In the genomic region with DNA sequence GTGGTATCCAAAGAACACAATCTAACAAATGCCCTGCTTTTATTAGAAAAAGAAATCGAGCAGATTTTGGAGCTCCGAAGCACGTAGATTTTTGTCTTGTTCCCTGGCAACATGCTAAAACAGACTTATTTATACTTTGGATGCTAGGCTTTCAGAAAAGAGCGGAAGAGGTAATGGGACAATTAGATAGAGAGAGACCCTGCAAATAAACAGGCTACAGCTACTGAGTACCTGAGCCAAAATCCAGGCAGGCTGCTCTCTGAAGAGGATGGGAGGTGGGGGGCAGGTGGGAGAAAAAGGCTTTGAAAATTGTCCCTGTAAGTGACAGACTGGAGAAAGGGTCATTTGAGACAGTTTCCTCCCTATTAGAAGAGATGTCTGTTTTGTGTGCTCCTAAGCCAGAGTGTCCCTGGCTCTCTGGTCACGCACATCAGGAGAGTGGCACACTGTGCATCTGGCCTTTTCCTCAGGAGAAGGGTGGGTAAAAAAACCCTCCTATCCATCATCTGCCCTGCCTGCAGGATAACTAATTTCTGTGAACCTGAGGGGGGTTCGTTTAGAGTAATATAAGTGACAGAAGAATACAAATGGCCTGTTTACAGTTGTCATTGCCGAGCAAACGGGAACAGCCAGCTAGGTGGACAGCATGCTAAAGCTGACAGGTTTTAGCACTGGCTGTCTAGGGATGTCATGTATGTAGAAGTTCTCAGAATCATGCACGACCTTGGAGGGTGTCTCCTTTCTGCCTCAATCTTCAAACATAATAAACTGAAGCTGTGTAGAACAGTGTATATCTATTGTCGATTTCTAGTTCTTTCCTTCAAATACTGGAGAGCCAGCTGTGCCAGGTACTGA, we compare ENCODE assay signal across 25 mouse cellular contexts.
DNase-seq lines count a peak whose midpoint lies in the region; ATAC-seq and TF ChIP-seq lines count a peak whose summit lies in the region.
"Had no signal": no experiment of that assay in that cellular context is flagged by ENCODE, and none has a peak within 500 bp of the region (broad histone marks: within the 10 kb centered on the region; RNA-seq: fewer than 3 reads in every experiment).

No protein-coding gene starts in this region.

- no peaks in the 10 kb centered on the region for H3K27me3 ChIP-seq in forebrain, embryonic 14.5 days (replicated peaks; ENCODE audit: control insufficient read depth, insufficient read depth, low read length)
- H3K27me3 ChIP-seq in forebrain, embryonic 12.5 days = no peaks in the 10 kb centered on the region
- H3K27me3 ChIP-seq in midbrain, postnatal 0 days (ENCODE audit: insufficient read depth, low read length) = no peaks in the 10 kb centered on the region
- H3K27me3 ChIP-seq: heart, embryonic 12.5 days; limb, embryonic 13.5 days; liver, embryonic 13.5 days; midbrain, embryonic 12.5 days had no signal

- DNase-seq in forebrain, embryonic 14.5 days (ENCODE audit: low spot score) = no peak
- DNase-seq in layer of hippocampus, adult 2 months (ENCODE audit: low spot score in 2 of 2) = peak in 1 of 2 experiments; percentile 52
- DNase-seq in layer of hippocampus, postnatal 36 days = no peak
- DNase-seq in brain, adult 2 months (ENCODE audit: low read depth, low spot score) = peak; percentile 31
- DNase-seq in midbrain, postnatal 0 days (ENCODE audit: low spot score) = no peak
- DNase-seq in heart, adult 18-20 months = no peak
- DNase-seq: adrenal gland, postnatal 10 days; cerebellum, adult 18-20 months; cerebellum, postnatal 25 days; embryo, embryonic 11 days; gastrocnemius, adult 2 months; heart, postnatal 14 days; kidney, adult 11 months; kidney, postnatal 10 days; liver, embryonic 13.5 days; lung, embryonic 14.5 days; right cerebral cortex, adult 18-20 months had no signal

- no peak overlapping the region for H3K27ac ChIP-seq in forebrain, embryonic 14.5 days (ENCODE audit: low read depth, low read length)
- H3K27ac ChIP-seq in forebrain, embryonic 12.5 days = no peak overlapping the region
- peak overlapping the region; percentile 86 for H3K27ac ChIP-seq in layer of hippocampus, adult 2 months
- H3K27ac ChIP-seq in midbrain, postnatal 0 days (ENCODE audit: low read depth, low read length) = no peak overlapping the region
- H3K27ac ChIP-seq: gastrocnemius, adult 2 months; limb, embryonic 13.5 days; liver, embryonic 13.5 days; macrophage; midbrain, embryonic 12.5 days; stomach, postnatal 0 days had no signal

- no peak overlapping the region for H3K4me3 ChIP-seq in forebrain, embryonic 14.5 days (ENCODE audit: low read depth, low read length)
- H3K4me3 ChIP-seq in forebrain, embryonic 12.5 days (replicated peaks) = no peak overlapping the region
- H3K4me3 ChIP-seq in layer of hippocampus, adult 2 months = no peak overlapping the region
- no peak overlapping the region for H3K4me3 ChIP-seq in midbrain, postnatal 0 days (ENCODE audit: low read depth, low read length)
- H3K4me3 ChIP-seq: gastrocnemius, adult 2 months; heart, embryonic 12.5 days; limb, embryonic 13.5 days; liver, embryonic 13.5 days; midbrain, embryonic 12.5 days had no signal

- H3K9me3 ChIP-seq in forebrain, embryonic 14.5 days (replicated peaks; ENCODE audit: control insufficient read depth, low read length) = no peaks in the 10 kb centered on the region
- no peaks in the 10 kb centered on the region for H3K9me3 ChIP-seq in forebrain, embryonic 12.5 days
- no peaks in the 10 kb centered on the region for H3K9me3 ChIP-seq in midbrain, postnatal 0 days (ENCODE audit: low read length)
- H3K9me3 ChIP-seq: heart, embryonic 12.5 days; limb, embryonic 13.5 days; liver, embryonic 13.5 days; midbrain, embryonic 12.5 days had no signal

- 69% methylated on average over 10 of the region's 10 CpGs for WGBS in forebrain, embryonic 14.5 days
- 79% methylated on average over 10 of the region's 10 CpGs for WGBS in forebrain, embryonic 12.5 days
- WGBS in midbrain, postnatal 0 days = 59% methylated on average over 10 of the region's 10 CpGs

- no peak overlapping the region for H3K9ac ChIP-seq in forebrain, embryonic 14.5 days (ENCODE audit: low read length)
- H3K9ac ChIP-seq in forebrain, embryonic 12.5 days = no peak overlapping the region
- H3K9ac ChIP-seq in midbrain, postnatal 0 days (replicated peaks; ENCODE audit: low read length, poor library complexity, severe bottlenecking) = no peak overlapping the region
- H3K9ac ChIP-seq: heart, embryonic 12.5 days; limb, embryonic 13.5 days; liver, embryonic 13.5 days; lung, embryonic 14.5 days; midbrain, embryonic 12.5 days had no signal

- no peaks in the 10 kb centered on the region for H3K36me3 ChIP-seq in forebrain, embryonic 14.5 days (ENCODE audit: control insufficient read depth, insufficient read depth, low read length)
- no peaks in the 10 kb centered on the region for H3K36me3 ChIP-seq in forebrain, embryonic 12.5 days (replicated peaks)
- H3K36me3 ChIP-seq in midbrain, postnatal 0 days (ENCODE audit: insufficient read depth, low read length) = no peaks in the 10 kb centered on the region
- H3K36me3 ChIP-seq: heart, embryonic 12.5 days; limb, embryonic 13.5 days; liver, embryonic 13.5 days; midbrain, embryonic 12.5 days had no signal

- 0 out of 2 replicates have a peak, but pooled peaks cover 4% of the 10 kb centered on the region for H3K4me1 ChIP-seq in forebrain, embryonic 14.5 days (ENCODE audit: control insufficient read depth, insufficient read depth, low read length)
- 0 out of 2 replicates have a peak, but pooled peaks cover 4% of the 10 kb centered on the region for H3K4me1 ChIP-seq in forebrain, embryonic 12.5 days
- H3K4me1 ChIP-seq in midbrain, postnatal 0 days (ENCODE audit: insufficient read depth, low read length) = no peaks in the 10 kb centered on the region
- H3K4me1 ChIP-seq: heart, embryonic 12.5 days; limb, embryonic 13.5 days; liver, embryonic 13.5 days; midbrain, embryonic 12.5 days had no signal

- peak; percentile 34; the same call in 1 of the 2 replicates for ATAC-seq in forebrain, embryonic 14.5 days
- ATAC-seq in forebrain, embryonic 12.5 days (ENCODE audit: low FRiP score) = no peak
- peak; percentile 20; the same call in 1 of the 2 replicates for ATAC-seq in midbrain, postnatal 0 days (ENCODE audit: low FRiP score)
- ATAC-seq: CD4-positive, CD25-positive, alpha-beta regulatory T cell, adult 4 months; Patski had no signal

- no peak overlapping the region for H3K4me2 ChIP-seq in forebrain, embryonic 14.5 days (ENCODE audit: low read length)
- no peak overlapping the region for H3K4me2 ChIP-seq in forebrain, embryonic 12.5 days
- no peak overlapping the region for H3K4me2 ChIP-seq in midbrain, postnatal 0 days (ENCODE audit: low read depth, low read length, poor library complexity, severe bottlenecking)
- H3K4me2 ChIP-seq: heart, embryonic 12.5 days; limb, embryonic 13.5 days; liver, embryonic 13.5 days; lung, embryonic 14.5 days; midbrain, embryonic 12.5 days had no signal

- no peak for TF ChIP-seq CTCF in layer of hippocampus, adult 2 months (conservative IDR thresholded peaks at IDR 0.05)
- no peak for TF ChIP-seq CTCF in midbrain, postnatal 0 days (IDR thresholded peaks at IDR 0.05)
